Mouse (Mus musculus) limb, embryonic 11.5 days (tissue): ENCODE data around the gene Mast3. TPM values are rescaled to one million over a fixed set of nuclear protein-coding genes. Genes with fewer than 3 reads are reported as not detected.
A peak's percentile ranks its signal among the peaks of the same experiment; 100 is the strongest.

ENCODE experiments used
- ATAC-seq: fragments of 200-750 bp; cut with Nextera tagmentation; 2 replicates; pipeline ENCODE4 v1.8.0; 2017; ENCODE audit warnings: low read depth; ENCODE audit not compliant: insufficient number of reproducible peaks, low FRiP score, low TSS enrichment
- DNase-seq: peaks from one replicate; pipeline ENCODE4 v3.0.0-alpha.2; 2015; ENCODE audit warnings: low spot score
- H3K27ac ChIP-seq: fragments of 300-500 bp; sonication (generic); replicated peaks from 2 replicates; pipeline ENCODE4 v1.5.1; 2014; ENCODE audit warnings: low read depth, mild to moderate bottlenecking, low read length
- H3K27me3 ChIP-seq: fragments of 300-500 bp; sonication (generic); 2 replicates; pipeline ENCODE4 v1.6.1; 2014; ENCODE audit warnings: mild to moderate bottlenecking, low read length, mixed read lengths; ENCODE audit not compliant: control insufficient read depth, insufficient read depth
- H3K36me3 ChIP-seq: fragments of 300-500 bp; sonication (generic); 2 replicates; pipeline ENCODE4 v1.6.1; 2014; ENCODE audit warnings: mild to moderate bottlenecking, low read length, moderate library complexity, mixed read lengths; ENCODE audit not compliant: control insufficient read depth, insufficient read depth
- H3K4me1 ChIP-seq: fragments of 300-500 bp; sonication (generic); 2 replicates; pipeline ENCODE4 v1.6.1; 2014; ENCODE audit warnings: low read length, mixed read lengths; ENCODE audit not compliant: control insufficient read depth, insufficient read depth
- H3K4me2 ChIP-seq: fragments of 300-500 bp; sonication (generic); 2 replicates; pipeline ENCODE4 v1.6.1; 2014; ENCODE audit warnings: low read depth, mild to moderate bottlenecking, moderate library complexity; ENCODE audit not compliant: severe bottlenecking
- H3K4me3 ChIP-seq: fragments of 300-500 bp; sonication (generic); 2 replicates; pipeline ENCODE4 v1.5.1; 2014; ENCODE audit warnings: low read depth, low read length
- H3K9ac ChIP-seq: fragments of 300-500 bp; sonication (generic); 2 replicates; pipeline ENCODE4 v1.6.1; 2014; ENCODE audit warnings: mild to moderate bottlenecking, low read length
- H3K9me3 ChIP-seq: fragments of 300-500 bp; sonication (generic); 2 replicates; pipeline ENCODE4 v1.6.1; 2016; ENCODE audit warnings: low read length; ENCODE audit not compliant: control insufficient read depth
- WGBS: fragments of 180-500 bp; shearing (Covaris S2); extraction: QIAGEN DNeasy Blood & Tissue Kit; methylation state at CpG from one replicate; pipeline ENCODE4 v1.1.7; 2014; 5-methylcytosine and 5-hydroxymethylcytosine counted together
- polyA plus RNA-seq: library from polyadenylated mRNA; unstranded; fragments of >200 nt; fragmentation: Nextera tagmentation; extraction: Ambion mirVana; gene quantifications from 2 replicates; pipeline ENCODE4 v1.2.1, GENCODE M21; 2014

Gene Mast3
- polyA plus RNA-seq, 1 experiment from 2014 or later = 14.6 TPM

DNA sequence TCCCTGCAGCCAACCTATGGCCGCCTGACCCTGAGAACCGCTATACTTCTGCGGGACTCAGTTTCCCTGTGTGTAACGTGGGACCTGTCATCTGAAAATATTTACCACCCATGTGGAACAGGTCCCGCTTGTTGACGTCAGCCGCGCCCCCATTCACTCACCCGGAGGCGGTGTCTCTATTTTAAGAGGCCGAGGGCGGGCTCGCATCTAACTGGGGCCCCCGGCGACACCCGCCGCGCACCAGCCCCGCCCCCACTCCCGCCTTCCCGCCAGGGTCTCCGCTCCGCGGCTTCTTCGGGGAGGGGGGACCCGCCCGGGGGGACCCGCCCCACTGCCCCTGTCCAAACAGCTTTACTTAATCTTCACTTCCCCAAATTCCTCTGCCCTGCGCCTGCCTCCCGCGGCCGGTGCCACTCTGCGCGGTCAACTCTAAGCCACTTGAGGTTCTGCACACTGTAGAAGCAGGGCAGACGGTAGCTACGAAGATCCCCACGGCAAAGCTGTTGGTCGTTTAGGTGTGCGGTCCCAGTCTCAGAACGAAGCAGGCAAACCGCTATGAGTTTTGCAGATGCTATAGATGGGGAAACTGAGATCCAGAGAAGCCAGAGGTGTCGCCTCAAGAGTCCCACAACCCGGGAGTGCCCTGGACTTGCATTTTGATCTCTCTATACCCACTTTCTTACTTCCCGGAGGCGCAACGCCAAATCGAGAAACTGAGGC, 933 bp downstream of the Mast3 start:
- peak; percentile 42 for DNase-seq

DNA sequence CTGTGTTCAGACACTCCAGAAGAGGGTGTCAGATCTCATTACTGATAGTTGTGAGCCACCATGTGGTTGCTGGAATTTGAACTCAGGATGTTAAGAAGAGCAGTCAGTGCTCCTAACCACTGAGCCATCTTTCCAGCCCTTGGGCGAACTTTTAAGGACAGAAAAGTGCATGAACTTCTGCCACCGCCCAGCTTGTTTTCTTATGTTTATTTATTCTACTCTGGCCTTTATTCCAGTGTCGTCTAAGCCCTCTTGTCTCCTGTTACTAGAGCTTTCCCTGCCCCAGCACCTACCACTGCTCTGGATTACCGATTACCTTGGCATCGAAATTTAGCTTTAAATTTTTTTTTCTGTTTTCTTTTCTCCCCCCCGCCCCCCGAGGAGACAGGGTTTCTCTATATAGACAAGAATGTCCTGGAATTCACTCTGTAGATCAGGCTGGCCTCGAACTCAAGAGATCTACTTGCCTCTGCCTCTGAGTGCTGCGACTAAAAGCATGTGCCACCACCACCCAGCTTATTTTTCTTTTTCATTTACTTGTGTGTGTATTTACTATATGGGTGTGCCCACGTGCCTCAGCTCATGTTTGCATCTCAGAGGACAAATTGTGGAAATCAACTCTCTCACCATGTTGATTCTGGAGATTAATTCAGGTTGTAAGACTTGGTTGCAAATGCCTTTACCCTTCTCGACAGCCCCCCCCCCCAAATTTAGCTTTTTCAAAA, 1.9 kb downstream of the Mast3 start:
- H3K27me3 ChIP-seq = peaks cover 50% of the 10 kb centered on the region
- DNase-seq = no peak
- WGBS = 67% methylated on average over 11 of the region's 11 CpGs

More for the DNA sequence above, 933 bp downstream of the Mast3 start:
- Histone ChIP-seq H3K4me1 (0 out of 2 replicates have a peak, but pooled peaks cover 2% of the 10 kb centered on the region), H3K4me3 (peak overlapping the region; percentile 47), H3K4me2 (peak overlapping the region; percentile 78), H3K36me3 (no peaks in the 10 kb centered on the region), H3K9me3 (no peaks in the 10 kb centered on the region), H3K27me3 (peaks cover 40% of the 10 kb centered on the region), H3K9ac (peak overlapping the region; percentile 31), H3K27ac (no peak overlapping the region)
- 2% methylated on average over 45 of the region's 47 CpGs for WGBS
- ATAC-seq = no peak

DNA sequence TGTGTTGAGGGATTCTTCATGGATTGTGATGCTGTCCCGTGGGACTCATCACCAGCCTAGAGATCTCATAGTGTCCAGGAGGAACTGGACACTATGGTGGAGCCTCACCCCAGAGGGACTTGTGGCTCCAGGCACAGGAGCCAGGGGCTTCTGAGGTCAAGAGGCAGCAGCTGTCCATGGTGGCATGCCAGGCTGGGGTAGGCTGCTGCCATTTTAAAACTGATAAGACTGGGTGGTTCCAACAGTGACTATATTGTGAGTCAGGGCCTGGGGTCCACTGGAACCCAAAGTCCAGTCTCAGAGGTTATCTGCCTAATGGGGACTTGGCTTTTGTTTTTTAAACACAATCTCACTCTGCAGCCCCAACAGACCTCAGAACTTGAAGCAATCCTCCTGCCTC, 3.0 kb downstream of the Mast3 start:
- H3K36me3 ChIP-seq = no peaks in the 10 kb centered on the region
- no peak overlapping the region for H3K9ac ChIP-seq
- H3K4me1 ChIP-seq = peaks cover 7% of the 10 kb centered on the region
- H3K4me2 ChIP-seq = no peak overlapping the region
- no peak overlapping the region for H3K4me3 ChIP-seq
- DNase-seq (no peak), ATAC-seq (no peak)
- H3K9me3 ChIP-seq = no peaks in the 10 kb centered on the region
- whole genome bisulfite sequencing = 68% methylated on average over 1 of the region's 1 CpGs
- H3K27ac ChIP-seq = no peak overlapping the region
- H3K27me3 ChIP-seq = peaks cover 54% of the 10 kb centered on the region

More for the DNA sequence above, 1.9 kb downstream of the Mast3 start:
- Histone ChIP-seq H3K36me3 (no peaks in the 10 kb centered on the region), H3K9ac (no peak overlapping the region), H3K27ac (no peak overlapping the region), H3K4me2 (no peak overlapping the region), H3K9me3 (no peaks in the 10 kb centered on the region), H3K4me3 (no peak overlapping the region), H3K4me1 (peaks cover 3% of the 10 kb centered on the region)
- ATAC-seq = no peak

DNA sequence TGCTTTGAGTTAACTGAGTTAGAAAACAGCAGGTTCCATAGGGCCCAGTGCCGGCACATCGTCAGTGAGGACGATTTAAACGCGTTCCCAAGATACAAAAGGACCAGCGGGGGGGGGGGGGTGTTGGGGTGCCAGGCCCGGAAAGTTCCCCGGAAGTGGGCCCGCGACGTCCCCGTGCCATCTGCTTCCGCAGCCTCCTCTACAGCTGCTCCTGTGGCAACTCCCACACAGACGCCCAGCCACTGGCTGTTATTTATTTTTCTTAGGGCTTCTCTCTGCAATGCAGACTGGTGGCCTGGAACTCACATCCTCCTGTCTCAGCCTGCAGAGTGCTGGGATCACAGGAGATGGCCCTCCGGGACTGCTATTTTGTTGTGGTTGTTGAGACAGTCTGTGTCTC, 3.7 kb downstream of the Mast3 start:
- Histone ChIP-seq H3K27me3 (peaks cover 54% of the 10 kb centered on the region), H3K9ac (no peak overlapping the region), H3K4me2 (no peak overlapping the region), H3K27ac (no peak overlapping the region), H3K4me3 (no peak overlapping the region), H3K36me3 (no peaks in the 10 kb centered on the region), H3K9me3 (no peaks in the 10 kb centered on the region), H3K4me1 (peaks cover 12% of the 10 kb centered on the region)
- 29% methylated on average over 15 of the region's 15 CpGs for WGBS
- DNase-seq (no peak), ATAC-seq (no peak)

DNA sequence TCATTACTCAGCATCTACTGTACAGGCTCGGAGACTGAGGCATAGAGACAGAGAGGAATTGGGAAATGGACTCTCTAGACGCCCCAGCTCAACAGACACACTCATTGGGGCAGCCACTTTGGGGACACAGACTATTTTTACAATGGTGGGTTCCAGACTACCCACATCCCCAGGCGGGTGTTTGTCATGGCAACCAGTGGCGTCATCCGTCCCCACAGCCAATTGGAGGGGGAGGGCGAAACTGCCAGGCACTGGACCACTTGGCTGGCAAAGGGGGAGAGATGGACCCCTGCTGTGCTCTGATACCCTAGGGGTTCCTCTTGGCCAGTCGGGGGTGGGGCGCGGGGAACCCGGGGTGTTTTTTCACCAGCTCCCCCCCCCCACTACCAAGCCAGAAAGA, 4.2 kb downstream of the Mast3 start:
- H3K36me3 ChIP-seq = no peaks in the 10 kb centered on the region
- ATAC-seq (no peak), DNase-seq (no peak)
- H3K9ac ChIP-seq = no peak overlapping the region
- H3K4me1 ChIP-seq = peaks cover 12% of the 10 kb centered on the region
- H3K27me3 ChIP-seq = peaks cover 54% of the 10 kb centered on the region
- no peak overlapping the region for H3K4me2 ChIP-seq
- no peaks in the 10 kb centered on the region for H3K9me3 ChIP-seq
- no peak overlapping the region for H3K4me3 ChIP-seq
- WGBS = 45% methylated on average over 10 of the region's 10 CpGs
- no peak overlapping the region for H3K27ac ChIP-seq

DNA sequence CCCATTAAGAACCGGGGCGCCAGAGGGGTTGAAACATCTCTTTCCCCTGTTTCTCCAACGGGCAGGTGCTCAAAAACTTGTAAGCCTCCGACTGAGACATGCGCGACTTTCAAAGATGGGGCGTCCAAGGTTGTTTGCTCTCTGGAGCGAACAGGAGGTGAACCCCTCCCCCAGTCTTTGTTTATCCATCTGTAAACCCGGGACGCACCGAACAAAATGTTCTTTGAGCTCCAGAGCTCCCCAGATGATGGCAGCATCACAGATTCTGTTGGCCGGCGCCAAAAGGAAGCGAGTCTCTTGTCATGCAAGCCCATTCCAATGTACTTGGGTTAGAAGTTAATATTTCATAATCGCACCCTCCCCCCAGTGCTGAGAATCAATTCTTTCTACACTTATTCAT, 6.6 kb downstream of the Mast3 start:
- DNase-seq (no peak), ATAC-seq (no peak)
- Histone ChIP-seq H3K4me2 (peak overlapping the region; percentile 84; the same call in 1 of the 2 replicates), H3K36me3 (no peaks in the 10 kb centered on the region), H3K4me3 (no peak overlapping the region), H3K4me1 (peaks cover 12% of the 10 kb centered on the region), H3K27ac (no peak overlapping the region), H3K9me3 (no peaks in the 10 kb centered on the region), H3K27me3 (peaks cover 41% of the 10 kb centered on the region), H3K9ac (no peak overlapping the region)
- WGBS = 20% methylated on average over 15 of the region's 15 CpGs

DNA sequence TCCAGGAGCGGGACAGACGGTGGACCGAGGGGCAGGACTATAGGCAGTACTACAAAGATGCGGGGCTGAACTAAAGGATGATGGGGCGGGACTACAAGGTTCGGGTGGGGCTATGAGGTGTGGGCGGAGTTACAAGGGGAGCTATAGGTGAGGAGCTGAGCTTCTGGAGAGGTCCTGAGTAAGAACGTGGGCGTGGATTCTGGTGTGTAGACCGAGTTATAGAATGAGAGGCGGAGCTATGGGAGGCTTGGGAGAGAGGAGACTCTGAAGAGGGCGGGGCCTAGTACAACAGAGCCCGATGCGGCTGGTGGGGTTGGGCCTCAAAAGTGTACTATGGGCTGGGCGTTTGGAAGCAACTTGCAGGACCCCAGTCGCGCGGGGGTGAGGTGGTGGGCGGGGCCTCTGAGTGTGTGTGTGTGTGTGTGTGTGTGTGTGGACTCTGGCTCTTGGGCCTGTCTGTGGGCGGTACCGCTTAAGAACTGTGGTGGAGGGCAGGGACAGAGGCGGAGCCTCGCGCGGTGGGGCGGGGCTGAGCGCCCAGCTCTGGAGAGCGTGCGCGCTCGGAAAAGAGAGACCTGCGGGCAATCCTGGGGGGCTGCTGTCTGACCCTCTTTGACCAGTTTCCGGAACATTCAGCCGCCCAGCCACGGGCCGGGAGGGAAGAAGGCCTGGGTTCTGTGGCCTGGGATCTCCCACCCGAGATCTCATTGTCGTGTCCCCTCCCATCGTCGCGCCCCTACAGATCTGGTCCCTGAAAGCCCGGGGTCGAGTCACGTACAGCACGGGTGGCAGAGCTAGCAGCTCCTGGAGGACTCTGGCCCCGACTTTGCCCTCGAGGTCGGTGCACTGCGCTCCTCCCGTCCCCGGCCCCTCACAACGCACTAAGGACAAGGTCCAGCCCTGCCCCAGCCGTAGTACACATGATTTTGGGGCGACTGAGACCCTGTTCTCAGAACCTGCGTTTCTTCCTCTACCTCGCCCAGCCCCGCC, 7.5 kb downstream of the Mast3 start:
- WGBS = under 1% methylated on average over 57 of the region's 57 CpGs
- Histone ChIP-seq H3K27me3 (peaks cover 37% of the 10 kb centered on the region), H3K9me3 (no peaks in the 10 kb centered on the region), H3K27ac (no peak overlapping the region), H3K4me2 (peak overlapping the region; percentile 84), H3K9ac (peak overlapping the region; percentile 57; the same call in 1 of the 2 replicates), H3K4me1 (peaks cover 21% of the 10 kb centered on the region), H3K36me3 (no peaks in the 10 kb centered on the region), H3K4me3 (peak overlapping the region; percentile 52)
- peak; percentile 89 for DNase-seq
- peak; percentile 86 for ATAC-seq
